Mouse (Mus musculus) lung, postnatal 0 days (tissue): ENCODE data around the gene Dlgap4. TPM values are rescaled to one million over a fixed set of nuclear protein-coding genes. Genes with fewer than 3 reads are reported as not detected.

ENCODE experiments used
- ATAC-seq: fragments of 200-750 bp; cut with Nextera tagmentation; 2 replicates; pipeline ENCODE4 v1.8.0; 2017; ENCODE audit warnings: moderate library complexity
- DNase-seq: peaks from one replicate; pipeline ENCODE4 v3.0.0-alpha.2; 2016; ENCODE audit warnings: low spot score
- H3K27ac ChIP-seq: fragments of 300-500 bp; sonication (generic); 2 replicates; pipeline ENCODE4 v1.5.1; 2014; ENCODE audit warnings: antibody characterized with exemption, mild to moderate bottlenecking, low read length, mixed read lengths
- H3K27me3 ChIP-seq: fragments of 300-500 bp; sonication (generic); replicated peaks from 2 replicates; pipeline ENCODE4 v1.6.1; 2014; ENCODE audit warnings: low read length, mixed read lengths; ENCODE audit not compliant: insufficient read depth
- H3K36me3 ChIP-seq: fragments of 300-500 bp; sonication (generic); 2 replicates; pipeline ENCODE4 v1.6.1; 2014; ENCODE audit warnings: low read length, mixed read lengths; ENCODE audit not compliant: insufficient read depth
- H3K4me1 ChIP-seq: fragments of 300-500 bp; sonication (generic); 2 replicates; pipeline ENCODE4 v1.6.1; 2014; ENCODE audit warnings: antibody characterized with exemption, low read depth, low read length, mixed read lengths; ENCODE audit not compliant: insufficient read depth
- H3K4me2 ChIP-seq: fragments of 300-500 bp; sonication (generic); replicated peaks from 2 replicates; pipeline ENCODE4 v1.6.1; 2014; ENCODE audit warnings: low read depth, mild to moderate bottlenecking, low read length, moderate library complexity, mixed read lengths
- H3K4me3 ChIP-seq: fragments of 300-500 bp; sonication (generic); 2 replicates; pipeline ENCODE4 v1.5.1; 2014; ENCODE audit warnings: low read depth, low read length
- H3K9ac ChIP-seq: fragments of 300-500 bp; sonication (generic); replicated peaks from 2 replicates; pipeline ENCODE4 v1.6.1; 2014; ENCODE audit warnings: low read depth, mild to moderate bottlenecking
- H3K9me3 ChIP-seq: fragments of 300-500 bp; sonication (generic); 2 replicates; pipeline ENCODE4 v1.6.1; 2016; ENCODE audit warnings: low read length, mixed read lengths
- CTCF ChIP-seq: IDR thresholded peaks from 2 replicates; pipeline ENCODE4 v1.5.1; 2016; ENCODE audit warnings: antibody characterized with exemption, mild to moderate bottlenecking
- EP300 ChIP-seq: IDR thresholded peaks from 2 replicates; pipeline ENCODE4 v1.6.1; 2016; ENCODE audit warnings: antibody characterized with exemption, mild to moderate bottlenecking, control low read depth
- WGBS: fragments of 180-500 bp; shearing (Covaris S2); extraction: QIAGEN DNeasy Blood & Tissue Kit; methylation state at CpG from one replicate; pipeline ENCODE4 v1.1.7; 2014; 5-methylcytosine and 5-hydroxymethylcytosine counted together
- polyA plus RNA-seq: library from polyadenylated mRNA; unstranded; fragments of >200 nt; fragmentation: Nextera tagmentation; extraction: Ambion mirVana; gene quantifications from 2 replicates; pipeline ENCODE4 v1.2.1, GENCODE M21; 2015

Dlgap4 gene
- polyA plus RNA-seq, 1 experiment from 2014 or later = 74.0 TPM

DNA sequence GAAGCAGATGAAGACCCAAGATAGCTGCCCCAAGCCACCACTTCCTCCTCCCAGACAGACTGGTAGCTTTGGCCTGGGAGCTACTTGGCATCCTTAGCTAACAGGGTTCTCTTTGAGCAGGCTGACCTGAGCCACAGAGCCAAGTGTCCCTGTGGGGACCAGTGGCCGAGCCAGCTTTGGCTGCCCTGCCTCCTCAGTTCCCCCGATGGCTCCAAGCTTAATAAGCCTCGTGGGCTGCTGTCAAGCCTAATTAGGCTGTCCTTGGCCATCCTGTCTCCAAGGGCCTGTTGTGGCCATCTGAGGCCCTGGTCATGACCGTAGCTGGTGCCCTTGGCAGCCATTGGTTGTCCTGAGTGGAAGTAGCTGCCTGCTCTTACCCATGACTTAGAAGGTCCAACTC lies 64.6 kb downstream of the Dlgap4 start:
- TF ChIP-seq EP300 (no peak), CTCF (no peak)
- Histone ChIP-seq H3K9ac (no peak overlapping the region), H3K36me3 (no peaks in the 10 kb centered on the region), H3K4me2 (no peak overlapping the region), H3K4me1 (no peaks in the 10 kb centered on the region), H3K27me3 (no peaks in the 10 kb centered on the region), H3K9me3 (no peaks in the 10 kb centered on the region), H3K27ac (no peak overlapping the region), H3K4me3 (no peak overlapping the region)
- 67% methylated on average over 4 of the region's 4 CpGs for WGBS
- ATAC-seq (no peak), DNase-seq (no peak)

DNA sequence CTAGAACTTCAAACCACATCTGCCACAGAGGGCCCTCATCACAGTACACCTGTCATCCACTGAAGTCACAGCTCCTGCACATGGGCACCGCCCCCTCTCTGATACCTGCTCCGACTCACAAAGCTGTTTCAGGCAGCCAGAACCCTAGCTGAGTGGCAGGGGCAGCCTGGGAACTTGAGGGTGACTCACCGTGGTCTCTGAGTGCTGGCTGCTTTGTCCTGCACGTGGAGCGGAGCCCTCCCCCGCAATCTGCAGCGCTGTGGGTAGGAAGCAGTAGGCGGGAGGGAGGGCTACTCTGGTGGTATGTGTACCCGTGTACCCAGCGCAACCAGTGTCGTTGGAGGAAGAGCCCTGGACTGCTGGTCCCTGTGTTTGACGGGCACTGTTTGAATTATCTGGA lies 69.5 kb downstream of the Dlgap4 start:
- H3K27ac ChIP-seq = no peak overlapping the region
- no peak for TF ChIP-seq CTCF
- no peak for TF ChIP-seq EP300
- H3K9ac ChIP-seq = no peak overlapping the region
- no peaks in the 10 kb centered on the region for H3K9me3 ChIP-seq
- DNase-seq = peak; percentile 8
- H3K36me3 ChIP-seq = no peaks in the 10 kb centered on the region
- no peak overlapping the region for H3K4me2 ChIP-seq
- H3K4me1 ChIP-seq = no peaks in the 10 kb centered on the region
- 39% methylated on average over 11 of the region's 12 CpGs for WGBS
- no peaks in the 10 kb centered on the region for H3K27me3 ChIP-seq
- H3K4me3 ChIP-seq = no peak overlapping the region
- ATAC-seq = peak; percentile 35; the same call in 1 of the 2 replicates

DNA sequence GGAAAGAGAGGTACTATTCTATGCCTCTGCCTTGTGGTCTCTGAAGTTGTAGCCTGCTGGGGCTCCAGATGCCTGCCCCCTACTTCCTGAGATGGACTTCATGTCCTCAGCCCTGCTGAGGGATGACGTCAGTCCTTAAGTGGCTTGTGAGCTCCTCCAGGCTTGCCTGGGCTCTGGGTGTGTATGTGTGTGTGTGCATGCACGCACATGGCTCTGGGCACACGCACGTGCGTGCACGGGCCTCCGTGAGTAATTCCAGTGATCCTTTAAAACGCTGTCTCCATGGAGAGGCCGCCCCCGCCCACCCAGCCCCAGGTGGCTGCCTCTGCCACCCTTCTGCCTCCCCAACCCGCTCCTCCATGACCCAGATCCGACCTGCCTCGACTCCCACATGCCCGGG lies 72.5 kb downstream of the Dlgap4 start:
- no peak for ATAC-seq
- Histone ChIP-seq H3K9me3 (no peaks in the 10 kb centered on the region), H3K27ac (no peak overlapping the region), H3K4me3 (no peak overlapping the region), H3K27me3 (no peaks in the 10 kb centered on the region), H3K4me1 (no peaks in the 10 kb centered on the region), H3K36me3 (no peaks in the 10 kb centered on the region), H3K9ac (no peak overlapping the region), H3K4me2 (no peak overlapping the region)
- no peak for DNase-seq
- WGBS = 60% methylated on average over 13 of the region's 14 CpGs
- no peak for TF ChIP-seq EP300
- TF ChIP-seq CTCF = no peak

DNA sequence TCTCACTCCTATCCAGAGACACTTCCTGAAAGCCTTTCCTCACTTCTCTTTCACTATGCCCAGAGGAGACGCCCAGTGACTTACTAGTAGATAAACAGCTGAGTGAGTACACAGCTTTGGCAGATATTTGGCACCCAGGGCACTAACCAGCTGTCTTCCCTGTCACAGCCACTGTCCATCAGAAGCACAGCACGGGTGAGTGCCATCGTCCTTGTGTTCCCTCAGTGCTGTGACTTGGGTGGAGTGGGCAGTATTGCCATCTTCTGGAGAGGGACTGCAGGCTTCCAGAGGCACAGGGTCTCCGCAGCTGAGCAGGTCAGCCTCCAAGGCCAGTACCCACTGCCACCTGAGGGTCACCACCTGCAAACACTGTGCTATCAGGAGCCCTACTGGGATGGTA lies 73.2 kb downstream of the Dlgap4 start:
- WGBS = 64% methylated on average over 4 of the region's 4 CpGs
- no peaks in the 10 kb centered on the region for H3K36me3 ChIP-seq
- ATAC-seq = no peak
- no peaks in the 10 kb centered on the region for H3K9me3 ChIP-seq
- DNase-seq = no peak
- H3K27me3 ChIP-seq = no peaks in the 10 kb centered on the region
- TF ChIP-seq CTCF = no peak
- no peak for TF ChIP-seq EP300
- no peak overlapping the region for H3K4me2 ChIP-seq
- H3K9ac ChIP-seq = no peak overlapping the region
- H3K27ac ChIP-seq = no peak overlapping the region
- H3K4me3 ChIP-seq = no peak overlapping the region
- H3K4me1 ChIP-seq = no peaks in the 10 kb centered on the region

DNA sequence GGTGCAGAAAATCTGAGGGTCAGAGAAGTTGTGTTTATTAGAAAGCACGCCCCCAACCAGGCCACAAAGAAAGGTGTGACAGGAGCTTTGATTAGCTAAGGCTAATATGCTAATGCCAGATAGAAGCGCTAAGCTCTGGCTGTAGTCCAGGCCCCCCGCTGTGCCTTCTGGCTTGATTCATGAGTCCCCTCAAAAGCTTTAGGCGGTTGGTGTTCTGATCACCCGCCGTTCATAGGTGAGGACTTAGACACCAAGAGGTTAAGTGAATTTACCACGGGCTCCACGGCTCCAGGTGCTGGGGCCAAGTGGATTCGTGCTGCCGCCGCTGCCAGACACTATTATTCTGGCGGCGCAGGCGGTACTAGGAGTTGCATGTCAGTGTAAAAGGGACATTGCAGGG lies 75.1 kb downstream of the Dlgap4 start:
- WGBS = 9% methylated on average over 14 of the region's 14 CpGs
- Histone ChIP-seq H3K27ac (no peak overlapping the region), H3K9ac (no peak overlapping the region), H3K4me1 (no peaks in the 10 kb centered on the region), H3K27me3 (no peaks in the 10 kb centered on the region), H3K36me3 (no peaks in the 10 kb centered on the region), H3K4me2 (no peak overlapping the region), H3K9me3 (no peaks in the 10 kb centered on the region), H3K4me3 (no peak overlapping the region)
- DNase-seq = no peak
- ATAC-seq = no peak
- TF ChIP-seq CTCF (no peak), EP300 (no peak)

DNA sequence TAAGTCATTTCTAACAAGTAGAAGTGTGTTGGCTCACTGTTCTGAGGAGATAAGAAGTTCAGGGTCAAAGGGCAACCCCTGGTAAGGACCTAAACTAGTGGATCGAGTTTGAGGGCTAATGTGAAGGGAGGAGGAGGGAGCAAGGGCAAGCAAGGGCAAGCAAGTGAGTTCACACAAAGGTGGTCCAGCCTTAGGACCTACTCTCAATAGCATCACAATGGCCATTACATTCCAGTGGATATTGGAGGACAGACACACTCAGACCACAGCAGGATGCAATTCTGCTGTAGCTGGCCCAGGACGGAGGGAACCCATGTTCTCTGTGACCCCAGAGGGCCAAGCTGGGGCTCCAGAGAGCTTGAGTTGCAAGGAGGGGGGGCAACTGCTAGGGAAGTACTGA lies 77.3 kb downstream of the Dlgap4 start:
- Histone ChIP-seq H3K4me1 (no peaks in the 10 kb centered on the region), H3K36me3 (no peaks in the 10 kb centered on the region), H3K27ac (no peak overlapping the region), H3K27me3 (no peaks in the 10 kb centered on the region), H3K9ac (no peak overlapping the region), H3K9me3 (no peaks in the 10 kb centered on the region), H3K4me3 (no peak overlapping the region), H3K4me2 (no peak overlapping the region)
- no peak for ATAC-seq
- no peak for DNase-seq
- TF ChIP-seq CTCF = no peak
- no peak for TF ChIP-seq EP300
- WGBS = 43% methylated on average over 2 of the region's 2 CpGs

DNA sequence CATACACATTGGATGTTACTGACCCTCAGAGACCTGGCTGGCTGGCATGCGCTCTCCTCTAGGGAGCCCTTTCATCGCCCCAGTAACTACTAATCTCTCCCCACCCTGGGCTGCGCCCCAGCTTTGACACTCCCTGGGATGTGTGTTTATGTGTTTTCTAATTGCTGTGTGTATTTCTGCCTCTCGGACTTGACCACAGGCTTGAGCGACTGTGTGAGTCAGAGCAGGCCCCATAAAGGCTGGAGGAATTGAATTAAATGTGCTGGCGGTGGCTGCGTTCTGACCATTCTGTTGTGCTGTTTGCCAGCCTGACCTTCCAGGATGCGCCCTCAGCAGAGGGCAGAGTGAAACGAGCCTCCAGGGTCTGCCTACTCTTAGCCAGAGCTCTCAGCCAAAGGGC lies 78.2 kb downstream of the Dlgap4 start:
- Histone ChIP-seq H3K4me2 (no peak overlapping the region), H3K9me3 (no peaks in the 10 kb centered on the region), H3K27ac (no peak overlapping the region), H3K27me3 (no peaks in the 10 kb centered on the region), H3K36me3 (no peaks in the 10 kb centered on the region), H3K4me3 (no peak overlapping the region), H3K4me1 (no peaks in the 10 kb centered on the region), H3K9ac (no peak overlapping the region)
- DNase-seq (no peak), ATAC-seq (no peak)
- 60% methylated on average over 9 of the region's 9 CpGs for WGBS
- TF ChIP-seq EP300 (no peak), CTCF (no peak)
